Mouse (Mus musculus): ENCODE measurements around the gene Gabpa. TPM values are rescaled to one million over a fixed set of nuclear protein-coding genes. Genes with fewer than 3 reads are reported as not detected.
A peak's percentile ranks its signal among the peaks of the same experiment; 100 is the strongest.

The Gabpa gene
- 15.2 and 15.7 TPM in 2 replicates for polyA plus RNA-seq (2015; fragmentation: Nextera tagmentation; extraction: Ambion mirVana)

DNA sequence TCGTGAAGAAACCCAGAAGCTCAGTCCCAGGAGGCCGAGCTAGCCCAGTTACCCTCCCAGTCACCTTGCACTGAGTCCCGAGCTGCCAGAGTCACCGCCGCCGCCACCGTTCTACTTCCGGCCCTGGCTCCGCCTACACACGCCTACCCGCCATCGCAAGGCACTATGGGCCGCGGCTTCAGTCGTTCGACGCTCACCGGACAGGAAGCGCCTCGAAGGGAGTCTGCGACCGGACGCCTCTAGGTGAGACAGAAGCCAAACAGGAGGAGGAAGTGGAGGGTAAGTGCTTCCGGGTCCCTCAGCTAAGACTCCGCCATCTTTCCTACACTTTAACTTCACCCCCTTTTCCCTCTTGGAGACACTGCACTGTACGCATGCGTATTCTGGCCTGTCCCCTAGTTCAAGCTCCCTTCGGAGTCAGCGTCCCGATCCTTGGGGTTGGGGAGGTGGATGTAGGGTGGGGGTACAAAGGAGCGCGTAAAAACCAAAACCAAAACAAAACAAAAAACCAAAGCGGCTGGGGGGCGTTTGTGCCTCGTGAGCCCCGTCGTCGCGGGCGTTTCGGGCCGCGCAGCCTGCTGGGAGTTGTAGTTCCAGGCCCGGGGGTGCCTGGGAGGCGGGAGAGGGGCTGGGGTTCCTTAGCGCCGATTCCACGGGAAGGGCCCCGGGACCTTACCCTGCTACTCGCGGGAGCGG is at the start of gene Gabpa:
Gabpa (plus strand) TSS at position 181 of the 696 bp plus-strand sequence.
- Histone ChIP-seq H3K4me1 (replicated peaks) (peaks cover 23% of the 10 kb centered on the region), H3K36me3 (replicated peaks) (peaks cover 40% of the 10 kb centered on the region)
- WGBS (ENCODE audit: insufficient replicate concordance): under 1% methylated on average over 52 of the region's 52 CpGs

GRCm38 (mm10) chr16:84784966-84785365 is 49.8 kb upstream of the Gabpa start:
- no peak for ATAC-seq (ENCODE audit: insufficient read depth)
- no peaks in the 10 kb centered on the region for H3K9me3 ChIP-seq (replicated peaks)
- no peak overlapping the region for H3K27ac ChIP-seq (replicated peaks)
- 45% methylated on average over 7 of the region's 7 CpGs for WGBS (ENCODE audit: insufficient replicate concordance)
- no peaks in the 10 kb centered on the region for H3K27me3 ChIP-seq
- no peak overlapping the region for H3K9ac ChIP-seq
- no peaks in the 10 kb centered on the region for H3K36me3 ChIP-seq (replicated peaks)
- no peak overlapping the region for H3K4me3 ChIP-seq (replicated peaks)
- no peak overlapping the region for H3K4me2 ChIP-seq
- no peaks in the 10 kb centered on the region for H3K4me1 ChIP-seq (replicated peaks)

More for the DNA sequence above, at the start of gene Gabpa:
- Histone ChIP-seq H3K27me3 (no peaks in the 10 kb centered on the region), H3K4me3 (replicated peaks) (peak within 1 kb of the TSS; percentile 97), H3K4me2 (peak within 1 kb of the TSS; percentile 73), H3K27ac (replicated peaks) (peak within 1 kb of the TSS; percentile 94), H3K9me3 (replicated peaks) (no peaks in the 10 kb centered on the region), H3K9ac (peak within 1 kb of the TSS; percentile 94)
- ATAC-seq (ENCODE audit: insufficient read depth): peak; percentile 90

DNA sequence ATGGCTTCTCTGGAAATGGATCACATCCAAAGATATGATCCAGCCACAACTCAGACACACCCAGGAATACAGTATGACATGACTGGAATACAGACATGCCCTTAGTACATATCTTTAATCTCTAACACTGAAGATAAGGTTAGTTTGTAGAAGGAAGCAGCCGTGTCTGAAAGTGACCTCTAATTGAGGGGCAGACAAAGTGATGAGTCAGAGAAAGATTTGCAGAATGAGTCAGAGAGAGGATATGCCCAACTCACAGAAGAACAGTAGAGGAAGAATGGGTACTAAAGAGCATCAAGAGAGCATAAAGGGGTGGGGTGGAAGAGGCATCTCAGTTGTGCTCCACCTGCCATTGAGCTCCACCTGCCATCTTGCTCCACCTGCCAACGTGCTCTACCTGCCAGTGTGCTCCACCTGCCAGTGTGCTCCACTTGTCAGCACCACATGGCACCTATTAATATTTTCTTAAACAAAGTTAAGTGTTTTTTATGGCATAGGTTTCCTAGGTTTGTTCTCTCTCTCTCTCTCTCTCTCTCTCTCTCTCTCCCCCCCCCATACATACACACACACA is 44.0 kb upstream of the Gabpa start:
- H3K4me2 ChIP-seq: no peak overlapping the region
- WGBS (ENCODE audit: insufficient replicate concordance): 62% methylated on average over 2 of the region's 2 CpGs
- no peak overlapping the region for H3K4me3 ChIP-seq (replicated peaks)
- no peaks in the 10 kb centered on the region for H3K36me3 ChIP-seq (replicated peaks)
- no peaks in the 10 kb centered on the region for H3K9me3 ChIP-seq (replicated peaks)
- no peaks in the 10 kb centered on the region for H3K4me1 ChIP-seq (replicated peaks)
- ATAC-seq (ENCODE audit: insufficient read depth): no peak
- no peak overlapping the region for H3K9ac ChIP-seq
- no peaks in the 10 kb centered on the region for H3K27me3 ChIP-seq
- no peak overlapping the region for H3K27ac ChIP-seq (replicated peaks)

- Histone ChIP-seq H3K4me2 (no peak overlapping the region), H3K9me3 (replicated peaks) (no peaks in the 10 kb centered on the region), H3K4me3 (replicated peaks) (no peak overlapping the region), H3K4me1 (replicated peaks) (no peaks in the 10 kb centered on the region), H3K9ac (no peak overlapping the region), H3K27me3 (no peaks in the 10 kb centered on the region), H3K27ac (replicated peaks) (no peak overlapping the region), H3K36me3 (replicated peaks) (no peaks in the 10 kb centered on the region)
- WGBS (ENCODE audit: insufficient replicate concordance): 76% methylated on average over 14 of the region's 14 CpGs
- ATAC-seq (ENCODE audit: insufficient read depth): no peak
Measured at GRCm38 (mm10) chr16:84793401-84793800, 41.3 kb upstream of the Gabpa start.

DNA sequence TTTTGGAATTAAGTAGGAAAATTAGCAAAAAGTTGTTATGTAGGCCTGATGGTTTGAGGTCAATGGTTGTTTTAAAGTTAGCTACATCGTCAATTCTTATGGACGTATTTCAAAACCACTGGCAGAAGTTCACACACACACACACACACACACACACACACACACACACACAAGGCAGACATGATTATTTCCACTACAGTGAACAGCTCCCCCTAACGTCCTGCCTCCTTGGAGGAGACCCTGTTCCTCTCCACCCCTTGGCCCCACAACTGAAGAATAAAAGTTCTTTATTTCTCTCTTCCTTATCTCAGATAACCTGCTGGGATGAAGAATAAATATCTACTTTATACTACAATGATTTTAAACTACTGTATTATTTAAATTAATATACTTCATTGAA is 39.4 kb upstream of the Gabpa start:
- H3K27me3 ChIP-seq: no peaks in the 10 kb centered on the region
- no peaks in the 10 kb centered on the region for H3K4me1 ChIP-seq (replicated peaks)
- ATAC-seq (ENCODE audit: insufficient read depth): no peak
- no peak overlapping the region for H3K9ac ChIP-seq
- H3K4me2 ChIP-seq: no peak overlapping the region
- H3K4me3 ChIP-seq (replicated peaks): no peak overlapping the region
- WGBS (ENCODE audit: insufficient replicate concordance): 57% methylated on average over 3 of the region's 3 CpGs
- H3K36me3 ChIP-seq (replicated peaks): no peaks in the 10 kb centered on the region
- no peaks in the 10 kb centered on the region for H3K9me3 ChIP-seq (replicated peaks)
- no peak overlapping the region for H3K27ac ChIP-seq (replicated peaks)

- Histone ChIP-seq H3K4me1 (replicated peaks) (no peaks in the 10 kb centered on the region), H3K4me2 (no peak overlapping the region), H3K27ac (replicated peaks) (no peak overlapping the region), H3K27me3 (no peaks in the 10 kb centered on the region), H3K9me3 (replicated peaks) (no peaks in the 10 kb centered on the region), H3K9ac (no peak overlapping the region), H3K36me3 (replicated peaks) (no peaks in the 10 kb centered on the region), H3K4me3 (replicated peaks) (no peak overlapping the region)
- no peak for ATAC-seq (ENCODE audit: insufficient read depth)
- WGBS (ENCODE audit: insufficient replicate concordance): 63% methylated on average over 9 of the region's 9 CpGs
Measured at GRCm38 (mm10) chr16:84796678-84797077, 38.0 kb upstream of the Gabpa start.

- ATAC-seq (ENCODE audit: insufficient read depth): no peak
- Histone ChIP-seq H3K27ac (replicated peaks) (no peak overlapping the region), H3K4me2 (no peak overlapping the region), H3K4me3 (replicated peaks) (no peak overlapping the region), H3K9ac (no peak overlapping the region), H3K36me3 (replicated peaks) (no peaks in the 10 kb centered on the region), H3K27me3 (no peaks in the 10 kb centered on the region), H3K4me1 (replicated peaks) (0 out of 2 replicates have a peak, but pooled peaks cover 8% of the 10 kb centered on the region), H3K9me3 (replicated peaks) (no peaks in the 10 kb centered on the region)
- WGBS (ENCODE audit: insufficient replicate concordance): 61% methylated on average over 2 of the region's 2 CpGs
Measured at GRCm38 (mm10) chr16:84800038-84800437, 34.7 kb upstream of the Gabpa start.

DNA sequence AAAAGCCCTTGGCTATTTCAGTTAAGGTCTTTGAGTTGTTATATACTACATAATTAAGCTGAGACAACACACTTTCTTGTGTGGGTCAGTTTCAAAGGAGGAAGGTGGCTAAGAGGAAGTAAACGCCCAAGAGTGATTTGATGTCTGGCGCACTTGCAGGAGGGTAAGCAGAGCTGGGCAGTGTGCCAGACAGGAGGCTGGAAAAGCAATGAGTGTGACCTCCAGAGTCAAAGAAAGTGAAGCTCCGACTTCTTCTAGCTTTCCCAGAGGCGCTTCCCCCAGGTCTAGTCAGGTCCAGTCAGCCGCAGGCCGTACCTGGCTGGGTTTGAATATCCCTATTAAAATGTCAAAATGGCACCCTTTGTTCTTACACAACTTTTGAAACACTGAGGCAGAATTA is 32.5 kb upstream of the Gabpa start:
- Histone ChIP-seq H3K27me3 (no peaks in the 10 kb centered on the region), H3K4me3 (replicated peaks) (no peak overlapping the region), H3K4me1 (replicated peaks) (0 out of 2 replicates have a peak, but pooled peaks cover 8% of the 10 kb centered on the region), H3K4me2 (no peak overlapping the region), H3K9me3 (replicated peaks) (no peaks in the 10 kb centered on the region), H3K36me3 (replicated peaks) (no peaks in the 10 kb centered on the region), H3K9ac (no peak overlapping the region), H3K27ac (replicated peaks) (no peak overlapping the region)
- no peak for ATAC-seq (ENCODE audit: insufficient read depth)
- 30% methylated on average over 6 of the region's 6 CpGs for WGBS (ENCODE audit: insufficient replicate concordance)

DNA sequence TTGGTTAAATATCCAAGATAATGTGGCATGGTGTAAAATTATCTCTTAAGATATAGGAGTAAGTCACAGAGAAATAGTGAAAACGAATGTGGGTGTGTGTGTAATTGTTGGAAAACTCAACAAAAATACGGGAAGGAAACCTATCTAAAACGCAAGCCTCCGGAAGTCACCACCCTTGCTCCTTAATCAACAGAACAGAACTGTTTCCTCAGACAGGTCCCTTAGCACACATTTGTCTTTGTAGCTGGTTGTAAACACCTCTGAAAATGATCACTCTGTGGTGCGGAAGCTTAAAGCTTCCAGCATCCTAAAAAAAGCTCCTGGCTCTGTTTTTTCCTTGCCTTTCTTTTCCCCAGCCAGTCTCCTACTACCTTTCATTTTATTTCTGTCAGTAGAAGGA is 29.9 kb upstream of the Gabpa start:
- Histone ChIP-seq H3K4me3 (replicated peaks) (no peak overlapping the region), H3K36me3 (replicated peaks) (no peaks in the 10 kb centered on the region), H3K4me2 (no peak overlapping the region), H3K27ac (replicated peaks) (no peak overlapping the region), H3K9me3 (replicated peaks) (no peaks in the 10 kb centered on the region), H3K9ac (no peak overlapping the region), H3K4me1 (replicated peaks) (0 out of 2 replicates have a peak, but pooled peaks cover 8% of the 10 kb centered on the region), H3K27me3 (no peaks in the 10 kb centered on the region)
- 58% methylated on average over 5 of the region's 5 CpGs for WGBS (ENCODE audit: insufficient replicate concordance)
- no peak for ATAC-seq (ENCODE audit: insufficient read depth)

GRCm38 (mm10) chr16:84806175-84806574 is 28.6 kb upstream of the Gabpa start:
- ATAC-seq (ENCODE audit: insufficient read depth): peak; percentile 34; the same call in 1 of the 2 replicates
- WGBS (ENCODE audit: insufficient replicate concordance): 74% methylated on average over 3 of the region's 3 CpGs
- H3K27ac ChIP-seq (replicated peaks): no peak overlapping the region
- no peak overlapping the region for H3K4me3 ChIP-seq (replicated peaks)
- H3K36me3 ChIP-seq (replicated peaks): no peaks in the 10 kb centered on the region
- H3K9me3 ChIP-seq (replicated peaks): no peaks in the 10 kb centered on the region
- H3K27me3 ChIP-seq: no peaks in the 10 kb centered on the region
- H3K9ac ChIP-seq: no peak overlapping the region
- 0 out of 2 replicates have a peak, but pooled peaks cover 8% of the 10 kb centered on the region for H3K4me1 ChIP-seq (replicated peaks)
- H3K4me2 ChIP-seq: no peak overlapping the region

GRCm38 (mm10) chr16:84807874-84808273 is 26.9 kb upstream of the Gabpa start:
- no peaks in the 10 kb centered on the region for H3K36me3 ChIP-seq (replicated peaks)
- no peak overlapping the region for H3K9ac ChIP-seq
- no peaks in the 10 kb centered on the region for H3K4me1 ChIP-seq (replicated peaks)
- no peak overlapping the region for H3K4me2 ChIP-seq
- no peak for ATAC-seq (ENCODE audit: insufficient read depth)
- WGBS (ENCODE audit: insufficient replicate concordance): 70% methylated on average over 7 of the region's 7 CpGs
- H3K27ac ChIP-seq (replicated peaks): no peak overlapping the region
- H3K9me3 ChIP-seq (replicated peaks): no peaks in the 10 kb centered on the region
- H3K27me3 ChIP-seq: no peaks in the 10 kb centered on the region
- no peak overlapping the region for H3K4me3 ChIP-seq (replicated peaks)
